ENCODE assay signal across 23 mouse cellular contexts in genomic region chr11:90291156-90291555, GRCm38 (mm10). TPM values are rescaled to one million over a fixed set of nuclear protein-coding genes. Genes with fewer than 3 reads are reported as not detected.
A peak's percentile ranks its signal among the peaks of the same experiment; 100 is the strongest.
DNase-seq lines count a peak whose midpoint lies in the region; ATAC-seq and TF ChIP-seq lines count a peak whose summit lies in the region.
"Had no signal": no experiment of that assay in that cellular context is flagged by ENCODE, and none has a peak within 500 bp of the region (broad histone marks: within the 10 kb centered on the region; RNA-seq: fewer than 3 reads in every experiment).

No protein-coding gene starts in this region.

- 29% methylated on average over 4 of the region's 4 CpGs for WGBS in embryonic facial prominence, embryonic 14.5 days
- WGBS in embryonic facial prominence, embryonic 10.5 days = 80% methylated on average over 4 of the region's 4 CpGs
- 23% methylated on average over 4 of the region's 4 CpGs for WGBS in midbrain, postnatal 0 days
- WGBS in midbrain, embryonic 15.5 days = 54% methylated on average over 4 of the region's 4 CpGs
- 32% methylated on average over 4 of the region's 4 CpGs for WGBS in limb, embryonic 14.5 days

- TF ChIP-seq POLR2A in limb, embryonic 14.5 days (IDR thresholded peaks at IDR 0.05; ENCODE audit: borderline replicate concordance, extremely low read depth, insufficient read depth, insufficient read length) = no peak

- no peaks in the 10 kb centered on the region for H3K4me1 ChIP-seq in embryonic facial prominence, embryonic 14.5 days (ENCODE audit: control insufficient read depth, insufficient read depth, low read length)
- no peaks in the 10 kb centered on the region for H3K4me1 ChIP-seq in embryonic facial prominence, embryonic 10.5 days
- no peaks in the 10 kb centered on the region for H3K4me1 ChIP-seq in midbrain, postnatal 0 days (ENCODE audit: insufficient read depth, low read length)
- no peaks in the 10 kb centered on the region for H3K4me1 ChIP-seq in midbrain, embryonic 15.5 days
- peaks cover 8% of the 10 kb centered on the region; the same call in 1 of the 2 replicates for H3K4me1 ChIP-seq in limb, embryonic 14.5 days (ENCODE audit: control insufficient read depth, insufficient read depth, low read length)
- H3K4me1 ChIP-seq: embryonic facial prominence, embryonic 12.5 days; forebrain, embryonic 10.5 days; forebrain, embryonic 13.5 days; hindbrain, embryonic 10.5 days; hindbrain, embryonic 13.5 days had no signal

- intact Hi-C loops in left cerebral cortex, postnatal 4 days (cut with DNase I) = no loop called here

- TF ChIP-seq CTCF in midbrain, postnatal 0 days (IDR thresholded peaks at IDR 0.05) = no peak

- no peak overlapping the region for H3K27ac ChIP-seq in embryonic facial prominence, embryonic 14.5 days (replicated peaks; ENCODE audit: low read depth, low read length)
- H3K27ac ChIP-seq in embryonic facial prominence, embryonic 10.5 days (replicated peaks) = no peak overlapping the region
- H3K27ac ChIP-seq in midbrain, postnatal 0 days (ENCODE audit: low read depth, low read length) = no peak overlapping the region
- H3K27ac ChIP-seq in midbrain, embryonic 15.5 days = no peak overlapping the region
- no peak overlapping the region for H3K27ac ChIP-seq in limb, embryonic 14.5 days (replicated peaks; ENCODE audit: low read depth, low read length)
- H3K27ac ChIP-seq: embryonic facial prominence, embryonic 12.5 days; forebrain, embryonic 10.5 days; forebrain, embryonic 13.5 days; hindbrain, embryonic 10.5 days; hindbrain, embryonic 13.5 days had no signal

- H3K4me2 ChIP-seq in embryonic facial prominence, embryonic 14.5 days (ENCODE audit: low read depth, low read length) = no peak overlapping the region
- no peak overlapping the region for H3K4me2 ChIP-seq in midbrain, postnatal 0 days (ENCODE audit: low read depth, low read length, poor library complexity, severe bottlenecking)
- H3K4me2 ChIP-seq in midbrain, embryonic 15.5 days = no peak overlapping the region
- no peak overlapping the region for H3K4me2 ChIP-seq in limb, embryonic 14.5 days (replicated peaks; ENCODE audit: low read depth, low read length, severe bottlenecking)
- H3K4me2 ChIP-seq: embryonic facial prominence, embryonic 12.5 days; forebrain, embryonic 13.5 days; heart, embryonic 11.5 days; hindbrain, embryonic 13.5 days had no signal

- no peaks in the 10 kb centered on the region for H3K36me3 ChIP-seq in embryonic facial prominence, embryonic 14.5 days (ENCODE audit: control insufficient read depth, insufficient read depth, low read length)
- H3K36me3 ChIP-seq in embryonic facial prominence, embryonic 10.5 days (replicated peaks) = no peaks in the 10 kb centered on the region
- no peaks in the 10 kb centered on the region for H3K36me3 ChIP-seq in midbrain, postnatal 0 days (ENCODE audit: insufficient read depth, low read length)
- no peaks in the 10 kb centered on the region for H3K36me3 ChIP-seq in midbrain, embryonic 15.5 days (replicated peaks)
- H3K36me3 ChIP-seq in limb, embryonic 14.5 days (ENCODE audit: control insufficient read depth, insufficient read depth, low read length) = no peaks in the 10 kb centered on the region
- H3K36me3 ChIP-seq: embryonic facial prominence, embryonic 12.5 days; forebrain, embryonic 10.5 days; hindbrain, embryonic 10.5 days; hindbrain, embryonic 13.5 days had no signal

- H3K9me3 ChIP-seq in embryonic facial prominence, embryonic 14.5 days (ENCODE audit: control insufficient read depth, low read length) = no peaks in the 10 kb centered on the region
- H3K9me3 ChIP-seq in embryonic facial prominence, embryonic 10.5 days = no peaks in the 10 kb centered on the region
- H3K9me3 ChIP-seq in midbrain, postnatal 0 days (ENCODE audit: low read length) = no peaks in the 10 kb centered on the region
- H3K9me3 ChIP-seq in midbrain, embryonic 15.5 days = no peaks in the 10 kb centered on the region
- no peaks in the 10 kb centered on the region for H3K9me3 ChIP-seq in limb, embryonic 14.5 days (ENCODE audit: control insufficient read depth, low read length)
- H3K9me3 ChIP-seq: embryonic facial prominence, embryonic 12.5 days; forebrain, embryonic 10.5 days; forebrain, embryonic 13.5 days; hindbrain, embryonic 10.5 days; hindbrain, embryonic 13.5 days had no signal

- no peaks in the 10 kb centered on the region for H3K27me3 ChIP-seq in embryonic facial prominence, embryonic 14.5 days (replicated peaks; ENCODE audit: control insufficient read depth, insufficient read depth, low read length)
- no peaks in the 10 kb centered on the region for H3K27me3 ChIP-seq in embryonic facial prominence, embryonic 10.5 days (replicated peaks; ENCODE audit: low read depth, poor library complexity, severe bottlenecking)
- no peaks in the 10 kb centered on the region for H3K27me3 ChIP-seq in midbrain, postnatal 0 days (ENCODE audit: insufficient read depth, low read length)
- no peaks in the 10 kb centered on the region for H3K27me3 ChIP-seq in midbrain, embryonic 15.5 days (replicated peaks)
- no peaks in the 10 kb centered on the region for H3K27me3 ChIP-seq in limb, embryonic 14.5 days (ENCODE audit: control insufficient read depth, insufficient read depth, low read length)
- H3K27me3 ChIP-seq: embryonic facial prominence, embryonic 12.5 days; forebrain, embryonic 13.5 days; hindbrain, embryonic 13.5 days had no signal

- peak; percentile 75 for DNase-seq in embryonic facial prominence, embryonic 14.5 days (ENCODE audit: low spot score)
- no peak for DNase-seq in embryonic facial prominence, embryonic 10.5 days (ENCODE audit: low spot score)
- peak; percentile 30 for DNase-seq in left cerebral cortex, postnatal 4 days
- DNase-seq in left cerebral cortex, adult 8-10 months (ENCODE audit: low spot score in 2 of 2) = no peak
- DNase-seq in midbrain, postnatal 0 days (ENCODE audit: low spot score) = peak; percentile 31
- peak; percentile 63 for DNase-seq in limb, embryonic 14.5 days (ENCODE audit: low spot score)
- no peak for DNase-seq in lung, postnatal 25 days (ENCODE audit: low spot score)
- DNase-seq: adrenal gland, adult 2 months; adrenal gland, postnatal 14 days; cerebellum, adult 11-12 months; cerebellum, adult 9-10 months; gastrocnemius, postnatal 10 days; gastrocnemius, postnatal 36 days; heart, postnatal 36 days had no signal

- no peak overlapping the region for H3K4me3 ChIP-seq in embryonic facial prominence, embryonic 14.5 days (ENCODE audit: low read depth, low read length)
- H3K4me3 ChIP-seq in embryonic facial prominence, embryonic 10.5 days = no peak overlapping the region
- H3K4me3 ChIP-seq in midbrain, postnatal 0 days (ENCODE audit: low read depth, low read length) = no peak overlapping the region
- no peak overlapping the region for H3K4me3 ChIP-seq in midbrain, embryonic 15.5 days
- no peak overlapping the region for H3K4me3 ChIP-seq in limb, embryonic 14.5 days (replicated peaks; ENCODE audit: low read length)
- H3K4me3 ChIP-seq: embryonic facial prominence, embryonic 12.5 days; forebrain, embryonic 10.5 days; forebrain, embryonic 13.5 days; hindbrain, embryonic 10.5 days; hindbrain, embryonic 13.5 days had no signal

- no peak; the same call in 1 of the 2 replicates for ATAC-seq in embryonic facial prominence, embryonic 14.5 days (ENCODE audit: low read depth)
- no peak for ATAC-seq in midbrain, postnatal 0 days (ENCODE audit: low FRiP score)
- no peak for ATAC-seq in midbrain, embryonic 15.5 days (replicated peaks)
- ATAC-seq in limb, embryonic 14.5 days (ENCODE audit: low FRiP score, low read depth) = peak; percentile 55; the same call in 1 of the 2 replicates
- ATAC-seq: CD4-positive, CD25-positive, alpha-beta regulatory T cell, adult 4 months; forebrain, embryonic 13.5 days; forebrain, embryonic 16.5 days had no signal

- H3K9ac ChIP-seq in embryonic facial prominence, embryonic 14.5 days (ENCODE audit: low read depth, low read length) = no peak overlapping the region
- H3K9ac ChIP-seq in midbrain, postnatal 0 days (replicated peaks; ENCODE audit: low read length, poor library complexity, severe bottlenecking) = no peak overlapping the region
- H3K9ac ChIP-seq in midbrain, embryonic 15.5 days = no peak overlapping the region
- H3K9ac ChIP-seq in limb, embryonic 14.5 days (ENCODE audit: low read depth, low read length, severe bottlenecking) = no peak overlapping the region
- H3K9ac ChIP-seq: embryonic facial prominence, embryonic 12.5 days; forebrain, embryonic 13.5 days; hindbrain, embryonic 13.5 days had no signal

RNA-seq across cellular contexts. Expression of gene Mmd, which starts 41.9 kb away (rescaled TPM):
- 26.5 and 27.1 TPM in 2 replicates for polyA plus RNA-seq in embryonic facial prominence, embryonic 14.5 days (2014; fragmentation: Nextera tagmentation; extraction: Ambion mirVana)
- polyA plus RNA-seq in embryonic facial prominence, embryonic 10.5 days (2016; fragmentation: Nextera tagmentation; extraction: Ambion mirVana) = 44.6 and 45.1 TPM in 2 replicates
- total RNA-seq in left cerebral cortex, postnatal 4 days (2021) = 100 to 1,000 TPM; 189 to 209 TPM
- 100 to 1,000 TPM; 184 to 215 (median 198) TPM for total RNA-seq in left cerebral cortex, adult 8-10 months (2022)
- total RNA-seq in midbrain, postnatal 0 days (2014; rRNA removed) = 220 and 223 TPM in 2 replicates
- 125 and 130 TPM in 2 replicates for polyA plus RNA-seq in midbrain, postnatal 0 days (2015; fragmentation: Nextera tagmentation; extraction: Ambion mirVana)
- polyA plus RNA-seq in midbrain, embryonic 15.5 days (2015; fragmentation: Nextera tagmentation; extraction: Ambion mirVana) = 120 and 125 TPM in 2 replicates
- 26.1 and 31.6 TPM in 2 replicates for polyA plus RNA-seq in limb, embryonic 14.5 days (2012; rRNA removed)
- polyA plus RNA-seq in limb, embryonic 14.5 days (2014; fragmentation: Nextera tagmentation; extraction: Ambion mirVana) = 24.1 and 26.0 TPM in 2 replicates

Comparison
In these comparisons a context has a peak if more than half of its experiments do, and no peak if none do; other contexts are left out.
1. DNase-seq: peak in embryonic facial prominence, embryonic 14.5 days (single experiment), left cerebral cortex, postnatal 4 days (single experiment), midbrain, postnatal 0 days (single experiment) and limb, embryonic 14.5 days (single experiment); none in embryonic facial prominence, embryonic 10.5 days (single experiment), left cerebral cortex, adult 8-10 months (0 of 2) and lung, postnatal 25 days (single experiment).